Mouse (Mus musculus): ENCODE data around the gene Rab15.
A peak's percentile ranks its signal among the peaks of the same experiment; 100 is the strongest.

The Rab15 gene

GRCm38 (mm10) chr12:76778305-76779083, 44.2 kb downstream of the Rab15 start:
- DNase-seq (ENCODE audit: low spot score) = no peak

- no peak for DNase-seq (ENCODE audit: low spot score)
Observed at GRCm38 (mm10) chr12:76777845-76778244, 44.9 kb downstream of the Rab15 start.

- DNase-seq (ENCODE audit: low spot score) = no peak
Observed at GRCm38 (mm10) chr12:76776898-76777297, 45.8 kb downstream of the Rab15 start.

- DNase-seq (ENCODE audit: low spot score) = no peak
Observed at GRCm38 (mm10) chr12:76775132-76775531, 47.6 kb downstream of the Rab15 start.

- no peak for DNase-seq (ENCODE audit: low spot score)
Observed at GRCm38 (mm10) chr12:76774652-76775051, 48.1 kb downstream of the Rab15 start.

- DNase-seq (ENCODE audit: low spot score) = no peak
Observed at GRCm38 (mm10) chr12:76771540-76771939, 51.2 kb downstream of the Rab15 start.

- no peak for DNase-seq (ENCODE audit: low spot score)
Observed at GRCm38 (mm10) chr12:76770841-76771500, 51.7 kb downstream of the Rab15 start.

GRCm38 (mm10) chr12:76765901-76766630, 56.6 kb downstream of the Rab15 start:
- no peak for DNase-seq (ENCODE audit: low spot score)

GRCm38 (mm10) chr12:76765354-76765851, 57.3 kb downstream of the Rab15 start, which contains the start of the genes Churc1 and Fntb:
Churc1 (plus strand) TSS chr12:76765538.
Fntb (plus strand) TSS chr12:76765589.
- peak; percentile 99 for DNase-seq (ENCODE audit: low spot score)

GRCm38 (mm10) chr12:76752652-76753318, 69.9 kb downstream of the Rab15 start:
- peak; percentile 84 for DNase-seq (ENCODE audit: low spot score)

GRCm38 (mm10) chr12:76750866-76751459, 71.7 kb downstream of the Rab15 start:
- no peak for DNase-seq (ENCODE audit: low spot score)
